Mouse (Mus musculus): ENCODE results near the gene Psors1c2.

The Psors1c2 gene

DNA sequence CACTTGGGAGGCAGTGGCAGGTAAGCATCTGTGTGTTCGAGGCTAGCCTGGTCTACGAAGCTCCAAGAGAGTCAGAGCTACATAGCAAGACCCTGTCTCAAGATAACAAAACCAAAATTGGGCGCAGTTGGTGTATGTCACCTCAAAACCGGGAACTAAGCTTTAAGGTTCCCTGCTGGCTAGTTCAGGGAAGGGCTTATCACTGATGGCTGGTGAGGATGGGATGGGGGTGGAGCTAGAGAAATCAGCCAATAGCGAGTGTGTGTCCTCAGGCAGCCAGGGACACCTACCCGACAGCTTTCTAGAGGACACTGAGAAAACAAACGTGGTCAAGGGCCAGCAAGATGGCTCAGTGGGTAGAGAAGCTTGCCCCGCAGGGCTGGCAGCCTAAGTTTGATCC is 25.2 kb downstream of the Psors1c2 start:
- DNase-seq (ENCODE audit: low spot score in 2 of 2) = no peak

DNA sequence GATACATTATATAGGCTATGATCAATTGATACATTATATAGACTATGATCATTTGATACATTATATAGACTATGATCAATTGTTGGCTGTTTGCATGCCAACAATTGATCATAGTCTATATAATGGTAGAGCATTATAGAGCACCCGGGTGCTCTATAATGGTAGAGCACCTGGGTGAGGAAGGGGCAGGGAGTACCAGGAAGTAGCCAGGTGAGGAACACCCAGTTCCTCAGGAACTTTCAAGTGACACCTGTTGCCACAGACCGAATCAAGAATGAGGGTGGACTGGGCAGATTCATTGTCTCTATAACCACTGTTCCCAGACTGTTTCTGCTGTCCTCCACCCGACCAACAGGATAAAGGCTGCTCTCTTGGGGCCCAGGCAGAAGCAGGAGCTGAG is 34.1 kb downstream of the Psors1c2 start, which contains the start of gene 2300002M23Rik:
TSS of gene 2300002M23Rik (plus strand) at position 301 of the 400 bp plus-strand sequence.
- DNase-seq (ENCODE audit: low spot score in 2 of 2) = no peak

DNA sequence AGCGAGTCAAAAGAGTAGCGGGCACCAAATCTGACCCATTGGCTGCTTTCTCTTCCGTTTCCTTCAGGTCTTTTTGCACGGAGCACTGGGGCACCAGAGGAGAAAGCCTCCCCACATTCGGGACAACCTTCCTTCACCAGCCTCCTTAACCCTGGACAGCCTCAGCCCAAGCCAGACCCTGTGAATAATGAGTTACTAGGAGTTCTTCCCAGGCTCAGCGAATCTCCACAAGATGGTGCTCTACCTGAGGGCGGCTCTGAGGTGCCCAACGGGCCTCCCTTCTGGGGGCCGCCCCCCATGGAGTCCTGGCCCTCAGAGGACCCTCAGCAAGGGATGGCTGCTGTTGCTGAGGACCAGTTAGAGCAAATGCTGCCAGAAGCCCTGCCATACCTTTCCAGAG is 34.8 kb downstream of the Psors1c2 start:
- no peak for DNase-seq (ENCODE audit: low spot score in 2 of 2)

DNA sequence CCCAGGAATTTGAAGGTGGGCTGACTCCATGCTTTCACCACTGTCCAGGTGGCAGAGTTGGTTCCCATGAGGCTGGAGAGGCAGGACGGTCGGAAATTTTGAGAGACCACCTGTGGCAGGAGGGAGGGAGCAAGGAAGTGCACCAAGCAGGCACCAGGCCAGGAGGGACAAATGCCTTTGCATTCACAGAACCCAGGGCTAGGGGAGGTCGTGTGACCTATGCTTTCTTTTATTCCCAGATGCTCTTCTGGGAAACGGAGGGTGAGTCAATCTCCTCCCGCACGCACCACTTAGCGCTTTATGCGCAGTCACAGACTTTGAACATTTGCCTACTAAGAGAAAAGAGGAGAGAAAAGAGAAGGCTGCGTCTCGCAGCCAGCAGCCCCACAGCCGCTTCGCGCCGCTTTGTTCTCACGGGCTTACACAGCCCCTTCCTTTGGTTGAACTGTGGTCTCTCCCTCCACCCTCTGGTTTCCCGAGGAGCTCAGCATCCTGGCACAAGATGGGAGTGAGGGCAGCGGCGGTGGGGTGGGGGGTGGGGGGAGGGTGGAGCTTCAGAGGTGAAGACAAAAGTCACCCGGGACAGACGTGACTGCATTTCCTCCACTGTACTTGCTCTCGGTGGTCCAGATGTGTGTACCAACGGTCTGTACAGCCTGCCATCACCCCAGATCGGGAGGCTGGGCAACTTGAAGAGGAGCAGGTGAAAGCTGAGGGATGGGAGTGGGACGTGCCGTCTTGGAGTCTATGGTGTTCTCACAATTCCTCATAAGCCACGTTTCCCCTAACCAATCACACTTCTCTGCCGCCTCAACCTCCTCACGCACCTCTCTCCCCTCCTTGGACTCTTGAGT is 36.3 kb downstream of the Psors1c2 start:
- no peak for DNase-seq (ENCODE audit: low spot score in 2 of 2)

DNA sequence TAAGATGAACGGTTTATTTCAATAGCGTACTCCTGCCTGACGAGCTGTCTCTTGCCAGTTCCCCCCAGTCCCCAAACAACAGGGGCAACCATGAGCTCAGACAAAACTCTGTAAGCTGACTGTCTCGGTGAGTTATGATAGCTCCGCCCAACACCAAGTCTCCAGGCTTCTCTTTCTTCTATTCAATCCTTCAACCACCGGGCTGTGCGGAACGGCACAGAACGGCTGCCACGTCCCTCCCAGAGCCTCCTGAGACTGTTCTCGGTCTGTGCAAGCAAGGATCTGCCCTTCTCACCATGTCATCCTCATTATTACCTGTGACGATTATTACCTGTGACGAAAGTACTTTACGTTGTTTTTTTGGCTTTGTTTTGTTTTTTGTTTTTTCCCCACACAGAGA is 37.8 kb downstream of the Psors1c2 start:
- DNase-seq (ENCODE audit: low spot score in 2 of 2) = no peak

DNA sequence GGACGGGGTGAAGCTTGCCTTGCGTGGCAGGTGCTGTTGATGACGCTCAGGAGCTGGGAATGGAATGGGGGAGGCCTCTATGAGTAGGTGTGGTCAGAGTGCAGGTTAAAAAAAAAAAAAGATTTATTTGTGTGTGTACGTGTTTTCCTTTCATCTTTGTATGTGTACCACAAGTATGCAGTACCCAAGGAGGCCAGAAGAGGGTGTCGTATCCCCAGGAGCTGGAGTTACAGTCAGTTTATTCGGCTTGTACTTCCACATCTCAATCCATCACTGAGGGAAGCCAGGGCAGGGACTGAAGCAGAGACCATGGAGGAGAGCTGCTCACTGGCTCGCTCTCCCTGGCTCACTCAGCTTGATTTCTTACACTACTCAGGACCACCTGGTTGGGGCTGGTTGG is 38.5 kb downstream of the Psors1c2 start:
- no peak for DNase-seq (ENCODE audit: low spot score in 2 of 2)

DNA sequence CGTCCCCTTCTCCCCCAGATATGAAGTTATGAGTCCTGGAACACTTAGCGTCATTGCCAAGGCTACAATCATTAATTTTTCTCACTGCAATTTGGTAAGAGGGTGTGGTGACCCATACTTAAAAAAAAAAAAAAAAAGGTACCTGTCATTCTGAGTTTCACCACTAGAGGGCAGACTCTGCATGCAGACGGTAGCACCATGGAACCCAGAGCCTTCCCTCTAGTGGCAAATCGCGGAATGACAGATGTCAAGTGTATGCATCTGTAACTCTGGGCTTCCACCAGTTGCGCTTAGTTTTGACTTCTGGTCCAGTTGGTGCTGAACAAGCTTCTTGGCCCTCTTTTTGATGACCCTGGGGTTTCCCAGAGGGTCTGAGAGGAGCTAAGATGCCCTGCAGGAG is 45.2 kb downstream of the Psors1c2 start:
- peak in 1 of 2 experiments; percentile 63 for DNase-seq (ENCODE audit: low spot score in 2 of 2)

DNA sequence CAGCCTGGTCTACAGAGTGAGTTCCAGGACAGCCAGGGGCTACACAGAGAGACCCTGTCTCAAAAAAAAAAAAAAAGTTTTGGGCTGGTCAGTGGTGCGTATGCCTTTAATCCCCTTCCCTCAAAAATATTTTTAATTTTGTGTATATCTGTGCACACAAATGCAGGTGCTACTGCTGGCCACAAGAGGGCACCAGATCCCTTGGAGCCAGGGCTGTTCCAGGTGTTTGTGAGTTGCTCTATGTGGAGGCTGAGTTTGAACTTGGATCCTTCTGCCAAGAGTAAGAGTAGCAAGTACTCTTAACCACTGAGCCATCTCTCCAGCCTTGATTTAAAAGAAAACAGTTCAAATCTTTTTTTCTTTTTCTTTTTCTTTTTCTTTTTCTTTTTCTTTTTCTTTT is 49.9 kb downstream of the Psors1c2 start:
- no peak for DNase-seq (ENCODE audit: low spot score in 2 of 2)
